Mouse (Mus musculus) retina, postnatal 1 day (tissue): ENCODE data around the gene Lypla2.

Experiments used
- DNase-seq: peaks from one replicate; pipeline ENCODE4 v3.0.0-alpha.2; 2012

The Lypla2 gene

DNA sequence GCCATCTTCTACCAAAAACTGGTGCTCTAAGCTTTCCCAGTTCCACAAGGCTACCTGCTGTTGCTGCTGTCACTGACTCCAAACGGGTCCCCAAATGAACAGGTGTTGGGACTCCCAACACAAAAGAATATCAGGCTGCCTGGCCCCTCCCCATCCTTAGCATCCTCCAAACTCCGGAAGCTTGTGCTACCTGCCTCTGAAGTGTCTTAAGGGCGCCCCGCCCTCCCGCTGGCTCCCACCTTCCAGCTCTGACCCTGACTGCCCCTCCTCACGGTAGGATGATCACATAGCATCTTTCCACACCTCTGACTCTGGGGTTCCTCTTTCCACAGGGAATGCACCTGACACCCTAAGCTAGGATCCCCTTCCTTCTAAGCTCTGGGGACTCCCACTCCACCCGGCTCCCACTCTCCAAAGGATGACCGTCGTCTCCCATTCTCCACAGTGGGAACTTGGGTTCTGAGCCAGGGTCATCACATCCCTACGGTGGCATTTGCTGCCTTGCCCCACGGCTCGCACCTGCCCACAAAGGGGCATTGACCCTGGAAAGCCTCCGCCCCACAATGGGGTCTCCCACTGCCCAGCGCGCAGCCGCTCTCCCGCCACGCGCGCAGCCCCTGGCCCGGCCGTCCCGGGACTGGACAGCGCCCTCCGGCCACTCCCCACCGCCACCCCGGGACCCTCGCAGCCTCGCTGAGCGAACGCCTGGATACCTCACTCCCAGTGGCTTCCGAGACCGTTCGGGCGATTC, 446 bp downstream of the Lypla2 start:
- DNase-seq, result no peak

DNA sequence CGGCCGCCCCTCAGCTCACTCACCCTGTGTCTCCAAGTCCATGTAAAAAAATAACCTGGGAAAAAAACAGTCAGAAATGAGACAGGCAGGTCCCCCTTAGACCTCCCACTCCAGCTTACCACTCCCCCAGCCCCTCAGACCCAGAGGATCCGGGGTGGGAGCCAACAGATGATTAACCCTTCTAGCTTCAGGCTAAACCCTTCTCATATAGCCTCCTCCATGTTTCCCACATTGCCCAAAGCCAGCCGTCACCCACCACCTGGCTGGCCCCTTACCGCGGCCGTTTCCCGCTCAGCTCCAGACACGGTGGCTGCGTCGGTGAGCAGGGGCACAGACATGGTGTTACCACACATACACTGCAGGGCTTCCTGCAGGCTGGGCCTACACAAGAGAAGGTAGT, 1.8 kb downstream of the Lypla2 start:
- DNase-seq, result no peak

DNA sequence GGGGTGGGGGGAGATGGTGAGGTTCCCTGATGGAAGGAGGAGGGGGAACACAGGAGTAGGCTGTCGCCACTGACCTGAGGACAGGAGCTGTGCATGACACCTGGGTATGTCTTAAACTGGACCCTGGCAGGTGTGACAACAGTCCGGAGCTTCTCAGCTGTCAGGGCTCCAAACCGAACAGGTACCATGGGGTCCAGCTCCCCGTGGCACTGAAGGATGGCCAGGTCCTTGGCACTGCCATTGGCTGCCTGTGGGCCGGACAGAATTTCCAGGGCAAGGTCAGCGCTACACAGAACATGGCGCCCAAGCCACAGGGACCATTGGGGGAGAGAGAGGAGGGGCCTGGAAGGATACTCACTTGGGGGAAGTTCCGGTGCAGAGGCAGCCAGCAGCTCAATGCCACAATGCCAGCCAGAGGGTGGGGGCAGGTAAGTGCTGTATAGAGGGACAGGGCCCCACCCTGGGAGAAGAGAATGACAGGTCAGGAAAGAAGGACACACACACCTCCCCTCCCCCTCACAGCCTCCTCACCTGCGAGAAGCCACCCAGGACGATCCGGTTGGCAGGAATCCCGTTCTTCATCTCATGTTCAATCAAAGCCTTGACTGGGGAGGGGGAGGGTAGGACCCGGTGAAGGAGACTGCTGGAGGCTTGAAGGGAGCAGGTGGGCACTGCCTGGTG, 3.2 kb downstream of the Lypla2 start:
- no peak for DNase-seq

DNA sequence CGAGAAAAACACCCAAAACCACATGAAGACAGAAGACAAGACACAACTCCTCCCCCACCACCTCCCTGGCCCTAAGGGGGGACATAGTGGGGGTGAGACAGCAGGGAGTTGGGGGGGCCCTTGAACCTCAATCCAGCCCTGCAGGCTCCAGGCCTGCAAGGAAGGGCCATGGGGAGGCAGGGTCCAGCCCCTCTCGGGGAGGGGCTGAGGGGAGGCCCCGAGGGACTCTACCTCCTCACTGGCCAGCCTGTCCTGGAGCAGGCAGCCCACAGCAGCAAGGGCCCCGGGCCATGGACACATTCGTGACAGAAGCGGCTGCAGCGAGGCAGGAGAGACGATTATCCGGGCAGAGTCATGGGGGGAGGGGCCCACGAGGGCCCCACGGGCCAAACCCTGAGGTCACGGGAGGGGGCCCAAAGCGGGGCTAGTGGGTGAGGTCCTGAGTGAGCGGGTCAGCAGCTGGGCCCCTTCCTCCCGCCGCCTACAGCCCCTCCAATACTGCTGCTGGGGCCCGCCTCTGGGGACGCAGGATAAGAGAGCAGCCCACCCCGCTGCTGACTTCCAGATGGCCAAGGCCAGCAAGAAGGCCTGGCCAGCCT, 4.1 kb downstream of the Lypla2 start:
- no peak for DNase-seq

DNA sequence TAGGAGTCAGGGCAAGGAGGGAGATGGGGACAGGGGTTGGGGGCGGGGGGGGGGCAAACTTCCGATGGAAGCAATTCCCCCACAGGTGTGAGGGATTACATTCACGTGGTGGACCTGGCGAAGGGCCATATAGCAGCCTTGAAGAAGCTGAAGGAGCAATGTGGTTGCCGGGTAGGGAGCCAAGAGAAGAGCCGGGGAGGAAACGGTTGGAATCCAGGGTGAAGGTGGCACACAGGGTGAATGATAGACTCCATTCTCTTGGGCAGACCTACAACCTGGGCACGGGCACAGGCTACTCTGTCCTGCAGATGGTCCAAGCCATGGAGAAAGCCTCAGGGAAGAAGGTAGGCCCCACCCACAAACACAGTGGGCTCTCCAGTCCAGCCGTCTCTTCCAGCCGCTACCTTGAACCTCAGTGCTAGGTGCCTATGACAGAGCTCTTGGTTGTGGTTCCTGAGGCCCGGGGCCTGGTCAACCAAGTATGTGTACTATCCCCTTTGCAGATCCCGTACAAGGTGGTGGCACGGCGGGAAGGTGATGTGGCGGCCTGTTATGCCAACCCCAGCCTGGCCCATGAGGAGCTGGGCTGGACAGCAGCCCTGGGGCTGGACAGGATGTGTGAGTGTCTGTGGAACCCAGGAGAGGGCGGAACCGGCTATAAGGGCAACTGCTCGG, 5.2 kb downstream of the Lypla2 start:
- DNase-seq, result no peak

DNA sequence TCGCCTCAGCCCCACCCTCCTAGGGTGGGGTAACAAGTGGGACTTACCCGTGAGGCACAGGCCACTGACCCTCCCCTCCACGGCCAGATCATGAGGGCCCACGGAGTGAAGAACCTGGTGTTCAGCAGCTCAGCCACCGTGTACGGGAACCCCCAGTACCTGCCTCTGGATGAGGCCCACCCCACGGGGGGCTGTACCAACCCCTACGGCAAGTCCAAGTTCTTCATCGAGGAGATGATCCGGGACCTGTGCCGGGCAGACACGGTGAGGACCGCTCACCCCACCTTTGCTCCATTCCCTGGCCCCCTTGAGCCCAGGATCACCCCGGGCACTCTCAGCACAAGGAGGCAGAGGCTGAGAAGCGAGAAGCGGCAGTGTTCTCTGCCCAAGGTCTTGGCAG, 6.1 kb downstream of the Lypla2 start:
- no peak for DNase-seq

DNA sequence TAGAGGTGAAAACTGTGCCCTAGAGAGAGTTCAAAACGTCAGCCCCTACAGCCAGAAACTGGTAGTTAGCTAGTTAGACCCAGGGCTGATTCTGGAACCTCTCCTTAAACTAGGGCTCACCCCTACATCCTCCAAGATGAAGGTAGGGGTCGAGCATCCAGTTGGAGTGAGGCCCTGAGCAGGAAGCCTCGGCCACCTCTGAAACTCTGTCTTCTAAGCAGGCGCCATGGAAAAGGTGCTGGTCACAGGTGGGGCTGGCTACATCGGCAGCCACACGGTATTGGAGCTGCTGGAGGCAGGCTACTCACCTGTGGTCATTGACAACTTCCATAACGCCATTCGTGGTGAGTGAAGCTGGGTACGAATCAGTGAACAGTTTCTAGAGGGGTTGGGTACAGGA, 7.3 kb downstream of the Lypla2 start:
- no peak for DNase-seq

DNA sequence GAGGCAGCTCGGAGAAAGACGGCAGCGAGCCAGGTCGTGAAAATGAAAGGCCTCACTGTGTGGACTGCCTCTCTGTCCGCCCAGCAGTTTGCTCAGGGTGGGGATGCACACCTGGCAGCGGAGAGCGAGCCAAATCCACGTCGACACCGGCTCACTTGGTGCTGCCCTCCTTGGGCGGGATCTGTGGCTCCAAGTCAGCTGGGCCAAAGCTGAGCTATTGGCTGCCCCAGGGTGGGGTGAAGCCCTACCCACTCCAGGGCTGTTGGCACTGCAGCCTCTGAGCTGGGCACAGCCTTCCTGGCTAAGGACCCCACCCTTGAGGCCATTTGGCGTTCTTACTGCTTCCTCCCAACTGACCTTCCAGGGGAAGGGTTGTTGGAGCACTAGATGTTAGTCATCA, 8.0 kb downstream of the Lypla2 start:
- DNase-seq, result no peak

DNA sequence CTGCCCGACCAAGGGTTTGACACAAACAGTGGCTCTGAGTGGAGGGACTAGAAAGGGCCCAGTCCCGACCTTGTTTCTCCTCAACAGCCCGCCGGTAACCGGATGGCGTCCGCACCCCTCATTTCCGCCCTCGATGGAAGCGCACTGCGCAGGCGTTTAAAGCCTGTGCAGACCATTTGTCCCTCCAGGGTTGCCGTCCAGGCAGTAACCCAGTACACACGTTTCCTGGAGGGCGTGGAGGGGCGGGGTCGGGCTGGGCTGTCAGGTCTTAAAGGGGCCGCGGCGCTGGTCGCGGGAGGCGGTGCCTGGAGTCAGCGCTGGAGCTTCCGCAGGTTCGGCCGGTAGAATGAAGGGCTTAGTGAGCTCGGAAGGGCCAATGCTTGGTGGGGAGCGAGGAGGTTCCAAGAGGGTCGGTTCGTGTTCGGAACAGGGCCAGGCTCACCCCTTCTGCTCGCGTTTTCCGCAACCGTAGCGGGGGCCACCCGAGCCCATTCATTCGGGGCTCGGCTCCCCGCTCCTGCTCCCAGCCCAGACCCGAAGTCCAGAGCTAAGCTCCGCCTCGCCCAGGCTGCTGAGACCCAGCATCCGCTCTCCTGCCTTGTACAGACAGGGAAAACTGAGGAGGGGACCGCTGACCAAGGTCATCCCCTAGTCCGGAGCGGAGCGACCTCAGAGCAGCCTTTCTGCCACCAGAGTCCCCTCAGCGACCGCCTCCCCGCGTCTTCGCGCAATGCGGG, 8.8 kb downstream of the Lypla2 start, which contains the start of gene Gale:
TSS of gene Gale (plus strand) at position 271 of the 737 bp plus-strand sequence.
- peak; percentile 98 for DNase-seq

DNA sequence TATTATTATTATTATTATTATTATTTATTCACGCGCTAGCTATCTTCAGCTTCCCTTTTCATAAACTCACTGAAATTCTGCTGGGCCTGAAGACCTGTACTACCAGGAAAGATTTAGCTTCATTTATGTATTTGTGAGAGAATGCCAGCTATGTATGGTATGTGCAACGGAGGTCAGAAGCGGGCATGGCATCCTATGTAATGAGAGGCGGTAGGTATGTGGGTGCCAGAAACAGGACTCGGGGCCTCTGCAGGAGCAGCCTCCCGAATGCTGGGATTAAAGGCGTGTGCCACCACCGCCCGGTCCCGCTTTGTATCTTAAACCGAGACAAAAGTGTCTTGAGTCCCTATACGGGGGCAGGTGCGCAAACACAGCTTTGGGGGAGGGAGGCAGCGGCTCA, 9.5 kb downstream of the Lypla2 start:
- no peak for DNase-seq

DNA sequence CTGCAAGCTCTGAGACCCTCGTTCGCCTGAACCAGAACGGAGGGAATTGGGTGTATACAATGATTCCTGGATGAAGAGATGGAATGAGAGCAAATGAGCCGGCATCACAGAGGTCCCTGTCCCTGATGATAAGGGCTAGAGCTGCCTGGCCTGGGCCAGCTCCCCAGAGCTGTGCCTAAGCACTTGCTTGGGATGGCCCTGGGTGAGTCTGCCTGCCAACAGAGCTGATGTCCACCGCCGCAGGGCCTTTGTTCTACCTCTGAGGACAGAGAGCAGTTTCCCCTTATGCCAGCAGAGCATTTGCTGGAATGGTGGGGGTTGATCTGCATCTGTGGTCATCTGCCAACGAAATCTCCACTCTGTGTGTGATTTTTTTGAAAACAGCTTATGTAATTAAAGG, 10.2 kb downstream of the Lypla2 start:
- DNase-seq, result no peak

DNA sequence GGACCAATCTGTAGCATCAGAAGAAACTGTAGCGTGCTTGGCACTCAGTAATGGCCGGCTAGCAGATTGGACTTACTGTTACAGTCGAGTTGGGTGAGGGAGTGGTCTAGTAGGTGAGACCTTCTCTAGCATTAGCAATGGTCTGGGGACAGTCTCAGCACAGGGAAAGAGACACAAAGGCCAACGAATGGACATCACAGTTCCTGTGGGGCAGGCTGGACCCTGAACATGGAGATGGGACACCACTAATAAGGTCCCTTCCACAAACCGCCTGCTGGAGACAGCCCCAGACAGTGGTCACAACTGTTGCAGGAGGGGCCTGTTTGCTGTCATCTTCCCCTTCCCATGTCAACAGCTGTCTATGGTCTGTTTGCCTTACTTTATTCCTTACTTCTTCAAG, 10.7 kb downstream of the Lypla2 start:
- DNase-seq, result no peak

DNA sequence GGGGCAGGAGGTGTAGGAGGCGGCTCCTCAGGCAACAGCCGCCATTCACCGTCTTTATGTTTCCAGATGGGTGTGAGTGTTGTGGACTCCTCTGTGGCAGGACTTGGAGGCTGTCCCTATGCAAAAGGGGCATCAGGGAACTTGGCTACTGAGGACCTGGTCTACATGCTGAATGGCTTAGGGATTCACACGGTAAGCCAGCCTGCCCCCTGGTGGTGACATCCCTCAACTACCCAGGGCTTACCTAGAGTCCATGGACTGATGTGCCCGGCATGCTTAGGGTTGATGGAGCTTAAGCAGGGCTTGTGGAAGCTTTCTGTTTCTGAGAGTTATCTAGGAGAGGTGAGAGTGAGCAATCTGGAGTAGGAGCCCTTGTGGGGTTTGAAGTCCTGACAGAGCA, 11.7 kb downstream of the Lypla2 start:
- peak; percentile 89 for DNase-seq

DNA sequence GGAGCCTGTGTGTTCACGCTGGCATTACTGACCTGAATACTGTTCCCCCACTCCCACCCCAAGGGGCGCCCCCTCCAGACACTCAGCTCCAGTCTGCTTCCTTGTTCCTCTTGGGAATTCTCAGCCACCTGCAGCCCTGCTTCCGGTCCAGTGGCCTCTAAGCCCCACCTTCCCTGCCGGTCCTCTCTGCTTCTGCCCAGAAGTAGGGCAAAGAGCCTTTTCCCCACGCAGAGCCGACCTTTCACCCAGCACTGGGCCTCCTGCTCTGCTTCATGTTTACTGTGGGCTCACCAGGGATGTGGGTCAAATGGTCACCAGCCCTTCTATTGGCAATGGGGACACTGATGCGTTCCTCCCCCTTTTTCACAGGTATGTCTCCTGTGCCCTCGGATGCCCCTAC, 14.1 kb downstream of the Lypla2 start:
- DNase-seq, result peak; percentile 55

DNA sequence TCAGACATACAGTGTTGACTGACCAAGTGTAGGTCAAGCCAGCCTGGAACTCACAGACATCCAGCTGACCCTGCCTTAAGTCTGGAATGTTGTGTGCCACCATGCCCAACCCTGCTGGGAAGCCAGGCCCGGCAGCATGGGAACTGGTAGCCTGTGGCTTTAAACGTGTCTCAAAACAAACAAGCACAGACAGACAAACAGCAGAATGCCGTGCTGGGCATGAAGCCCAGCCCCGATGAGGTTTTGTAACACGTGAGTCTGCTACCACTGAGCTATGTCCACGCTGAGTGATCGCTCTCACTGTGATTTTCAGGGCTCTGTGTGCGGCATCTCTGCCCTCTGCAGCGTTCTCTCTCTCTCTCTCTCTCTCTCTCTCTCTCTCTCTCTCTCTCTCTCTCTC, 16.5 kb downstream of the Lypla2 start:
- no peak for DNase-seq

DNA sequence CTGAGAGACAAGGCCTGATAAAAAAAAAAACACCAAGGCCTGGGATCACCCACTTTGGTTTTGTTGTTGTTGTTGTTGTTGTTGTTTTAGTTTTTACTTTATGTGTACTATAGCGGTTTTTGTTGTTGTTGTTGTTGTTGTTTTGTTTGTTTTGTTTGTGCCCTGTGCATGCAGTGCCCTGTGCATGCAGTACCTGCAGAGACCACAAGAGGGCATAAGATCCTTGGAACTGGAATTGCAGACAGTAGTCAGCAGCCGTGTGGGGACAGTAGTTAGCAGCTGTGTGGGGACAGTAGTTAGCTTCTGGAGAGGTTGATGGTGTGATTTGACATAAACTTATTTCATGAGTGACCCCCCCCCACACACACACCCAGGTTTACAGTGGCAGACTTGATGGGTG, 18.2 kb downstream of the Lypla2 start:
- peak; percentile 83 for DNase-seq

DNA sequence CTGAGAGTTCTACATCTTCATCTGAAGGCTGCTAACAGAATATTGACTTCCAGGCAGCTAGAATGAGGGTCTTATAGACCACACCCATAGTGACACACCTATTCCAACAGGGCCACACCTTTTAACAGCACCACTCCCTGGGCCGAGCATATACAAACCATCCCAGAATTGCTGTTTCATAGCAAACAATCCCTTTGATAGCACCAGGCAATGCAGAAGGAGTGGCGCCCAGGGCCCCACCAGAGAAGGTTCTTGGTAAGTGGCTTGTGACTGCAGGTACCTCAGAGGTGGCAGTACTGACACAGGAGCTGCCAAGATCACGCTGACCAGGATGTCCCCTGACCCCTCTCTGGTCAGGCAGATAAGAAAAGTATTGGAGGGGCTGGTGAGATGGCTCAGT, 19.2 kb downstream of the Lypla2 start:
- no peak for DNase-seq

DNA sequence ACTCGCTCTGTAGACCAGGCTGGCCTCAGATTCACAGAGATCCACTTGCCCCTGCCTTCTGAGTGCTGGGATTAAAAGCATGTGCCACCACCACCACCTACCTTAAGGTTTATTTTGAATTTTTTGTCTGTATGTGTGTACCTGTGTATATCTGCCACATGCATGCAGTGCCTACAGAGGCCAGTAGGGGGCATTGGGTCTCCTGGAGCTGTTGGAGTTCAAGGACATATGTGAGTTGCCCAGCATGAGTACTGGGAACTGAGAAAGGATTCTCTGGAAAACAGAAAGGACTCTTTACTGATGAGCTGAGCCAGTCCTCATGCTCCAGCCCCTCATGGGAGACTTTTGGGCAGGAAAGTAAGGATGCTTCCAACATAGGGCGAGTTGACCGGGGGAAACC, 20.9 kb downstream of the Lypla2 start:
- no peak for DNase-seq

DNA sequence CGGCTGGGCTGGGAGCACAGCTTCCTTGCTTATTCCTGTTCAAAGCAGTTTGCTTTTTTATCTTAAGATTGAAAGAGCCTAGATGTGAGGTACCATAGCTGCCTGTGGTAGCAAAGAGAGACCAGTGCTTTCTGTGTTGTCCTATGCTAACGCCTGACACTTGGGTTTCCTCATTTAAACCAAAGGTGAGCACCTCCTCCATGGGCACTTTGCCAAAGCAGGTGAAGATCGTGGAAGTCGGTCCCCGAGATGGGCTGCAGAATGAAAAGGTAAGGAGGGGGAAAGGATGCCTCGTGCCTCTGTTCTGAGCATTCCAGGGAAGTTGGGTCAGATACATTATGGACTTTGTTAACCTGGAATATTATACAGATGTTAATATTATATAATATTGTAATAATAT, 22.1 kb downstream of the Lypla2 start:
- DNase-seq, result no peak

DNA sequence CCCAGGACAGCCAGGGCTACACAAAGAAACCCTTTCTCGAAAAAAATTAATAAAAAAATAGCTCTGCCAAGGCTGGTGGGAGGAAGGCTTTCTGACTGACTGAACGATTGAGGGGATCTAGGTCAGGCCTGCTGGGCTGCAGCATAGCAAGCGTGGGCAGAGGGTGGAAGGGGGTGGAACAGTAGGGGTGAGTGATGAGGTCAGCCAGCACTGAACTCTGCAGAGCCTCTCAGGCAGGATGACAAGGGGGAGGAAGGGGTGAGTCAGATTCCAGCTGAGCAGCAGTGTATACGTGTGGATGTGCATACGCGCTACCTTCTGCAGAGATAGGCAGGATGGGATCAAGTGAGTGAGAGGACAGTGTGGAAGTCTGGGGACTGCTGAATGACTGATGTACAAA, 22.5 kb downstream of the Lypla2 start:
- peak; percentile 90 for DNase-seq

DNA sequence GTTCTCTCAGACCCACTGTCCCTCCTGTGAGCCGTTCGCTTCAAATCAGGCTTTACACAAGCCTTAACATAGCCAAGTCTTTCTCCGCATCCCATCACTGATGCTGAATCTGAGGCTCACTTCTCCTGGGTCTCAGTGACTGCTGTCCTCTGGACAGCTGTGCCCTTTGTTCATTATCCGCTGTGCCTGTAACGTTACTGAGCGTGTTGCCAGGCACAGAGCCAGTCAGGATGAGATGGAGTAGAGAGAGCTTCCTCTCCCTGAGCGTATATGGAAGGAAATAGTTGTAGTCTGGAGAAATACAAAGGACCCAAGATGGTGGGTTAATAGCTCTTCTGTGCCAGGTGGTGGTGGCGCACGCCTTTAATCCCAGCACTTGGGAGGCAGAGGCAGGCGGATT, 23.0 kb downstream of the Lypla2 start:
- peak; percentile 56 for DNase-seq

DNA sequence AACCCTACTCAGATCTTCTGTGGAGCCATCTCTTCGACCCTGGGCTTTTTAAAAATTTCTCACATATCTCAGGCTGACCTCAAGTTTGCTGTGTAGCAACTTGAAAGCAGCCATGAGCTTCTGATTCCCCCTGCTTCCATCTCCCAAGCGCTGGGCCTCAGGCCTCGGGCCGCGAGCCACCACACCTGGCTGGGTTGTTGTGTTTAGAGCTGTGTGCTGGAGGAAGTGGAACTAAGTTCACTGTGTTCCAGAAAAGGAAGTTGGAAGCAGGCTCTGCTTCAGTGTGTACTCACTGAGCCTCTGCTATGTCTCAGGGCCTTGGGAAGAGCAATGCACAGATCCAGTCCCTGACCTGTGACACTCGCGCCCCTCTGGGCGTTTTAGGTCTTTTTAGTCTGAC, 24.3 kb downstream of the Lypla2 start:
- no peak for DNase-seq

DNA sequence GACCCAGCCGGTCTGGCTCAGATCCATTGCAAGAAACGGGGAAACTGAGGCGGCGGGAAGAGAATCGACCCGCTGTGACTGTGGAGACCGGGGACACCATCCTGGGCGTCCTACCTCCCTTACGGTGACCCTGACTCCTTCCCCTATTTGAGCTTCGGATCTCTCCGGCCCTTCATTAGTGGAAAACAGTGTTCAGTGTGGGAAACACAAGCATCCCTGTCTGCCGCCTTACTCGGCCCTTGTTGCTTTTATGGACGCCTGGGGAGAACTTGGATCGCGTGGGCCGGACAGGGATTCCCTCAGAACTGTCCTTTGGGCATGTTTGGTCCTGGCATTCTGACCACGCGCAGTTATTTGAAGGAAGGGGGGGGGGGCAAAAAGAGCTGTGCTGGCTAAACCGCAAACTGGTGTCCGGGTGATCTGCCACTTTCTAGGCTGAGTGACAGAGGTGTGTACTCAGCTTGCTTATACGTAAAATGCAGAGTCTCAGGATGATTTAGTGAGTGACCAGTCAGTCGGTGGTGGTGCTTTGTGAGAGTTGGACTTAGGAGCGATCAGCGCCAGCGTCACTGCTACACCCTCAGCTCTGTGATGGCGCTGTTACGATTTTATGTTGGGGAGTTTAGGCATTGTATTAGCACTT, 25.6 kb downstream of the Lypla2 start:
- DNase-seq, result no peak
